In the genomic region with DNA sequence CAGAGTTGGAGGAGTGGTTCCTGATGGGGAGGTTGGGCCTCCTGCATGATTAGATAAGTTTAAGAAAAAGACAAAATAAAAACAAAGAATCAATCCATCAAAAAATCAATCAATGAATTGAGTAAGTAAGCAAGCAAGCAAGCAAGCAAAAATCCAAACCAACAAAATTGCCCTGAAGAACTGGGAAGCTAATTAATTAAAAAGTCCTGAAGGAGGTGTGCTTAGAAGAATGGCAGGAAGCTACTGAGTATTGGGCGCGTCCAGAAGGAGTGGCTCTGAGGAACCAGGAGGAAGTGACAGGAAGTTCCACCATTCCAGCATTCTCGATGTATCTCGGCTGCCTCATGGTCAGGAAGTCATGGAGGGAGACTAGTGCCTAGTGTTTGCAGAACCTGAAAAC, we compare ENCODE assay signal across 8 mouse cellular contexts. TPM values are rescaled to one million over a fixed set of nuclear protein-coding genes. Genes with fewer than 3 reads are reported as not detected.
"Had no signal": no experiment of that assay in that cellular context is flagged by ENCODE, and none has a peak within 500 bp of the region (broad histone marks: within the 10 kb centered on the region; RNA-seq: fewer than 3 reads in every experiment).

Gene Zfp990 (plus strand): TSS at position 301 of the 400 bp plus-strand sequence.

RNA-seq across cellular contexts. Expression of gene Zfp990, which starts in this region (rescaled TPM):
- total RNA-seq: hindbrain, postnatal 0 days had no signal
- polyA plus RNA-seq: heart, embryonic 12.5 days; heart, embryonic 14.5 days; heart, embryonic 15.5 days; heart, postnatal 0 days; hindbrain, embryonic 12.5 days; kidney, embryonic 15.5 days; large intestine, adult 2 months had no signal
